Mouse (Mus musculus) adrenal gland, postnatal 14 days (tissue): ENCODE measurements around the gene Cxcl2. TPM values are rescaled to one million over a fixed set of nuclear protein-coding genes. Genes with fewer than 3 reads are reported as not detected.
A peak's percentile ranks its signal among the peaks of the same experiment; 100 is the strongest.

Experiments
- DNase-seq: peaks from one replicate; pipeline ENCODE4 v3.0.0; 2021; ENCODE audit warnings: mixed read lengths
- total RNA-seq: library from RNA; stranded (reverse); gene quantifications from 2 replicates; pipeline ENCODE4 v1.2.3, GENCODE M21; 2021

Gene Cxcl2
- total RNA-seq, 1 experiment from 2014 or later, result 0.30 TPM

DNA sequence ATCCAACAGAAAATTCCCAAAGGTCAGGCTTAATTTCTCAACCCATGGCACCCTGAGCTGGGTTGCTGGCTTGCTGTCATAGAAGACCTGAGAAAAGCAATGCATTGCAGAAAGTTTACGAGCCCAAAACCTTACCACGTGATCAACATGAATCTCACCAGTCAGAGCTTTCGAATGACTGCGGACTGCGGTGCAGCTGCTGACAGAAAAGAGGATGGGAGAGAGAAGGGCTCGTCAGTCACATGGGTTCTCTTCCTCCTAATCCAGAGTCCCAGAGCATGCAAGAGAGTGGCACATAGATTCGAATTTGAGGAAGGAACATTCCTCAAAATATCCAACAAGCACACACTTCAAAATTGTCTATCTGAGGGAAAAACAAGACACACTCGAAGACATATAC is 9.4 kb upstream of the Cxcl2 start:
- DNase-seq, result no peak

- DNase-seq, result no peak
Measured at GRCm38 (mm10) chr5:90897429-90897828, 6.2 kb upstream of the Cxcl2 start.

GRCm38 (mm10) chr5:90899308-90899707 is 4.4 kb upstream of the Cxcl2 start:
- DNase-seq, result no peak

GRCm38 (mm10) chr5:90900147-90900546 is 3.5 kb upstream of the Cxcl2 start:
- peak; percentile 64 for DNase-seq

GRCm38 (mm10) chr5:90900688-90901087 is 3.0 kb upstream of the Cxcl2 start:
- no peak for DNase-seq

- DNase-seq, result no peak
Measured at GRCm38 (mm10) chr5:90902380-90903260, 1.1 kb upstream of the Cxcl2 start.

DNA sequence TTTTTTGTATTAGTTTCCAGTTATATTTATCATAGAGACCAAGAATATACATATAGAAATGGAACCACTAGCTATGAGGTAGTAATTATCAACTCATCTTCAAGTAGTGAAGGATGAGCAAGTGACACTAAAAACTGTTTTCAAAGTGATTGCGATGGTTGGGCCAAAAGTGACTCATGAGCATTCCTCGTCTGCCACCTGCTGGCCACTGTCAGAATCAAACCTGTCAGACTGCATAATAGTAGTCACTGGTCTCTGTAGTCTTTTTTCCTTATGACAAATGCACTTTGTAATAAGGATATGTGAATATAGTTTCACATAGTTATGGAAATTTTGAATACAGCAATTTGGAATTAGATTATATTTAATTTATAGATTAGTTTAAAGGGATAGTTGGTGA is 5.3 kb downstream of the Cxcl2 start:
- DNase-seq, result peak; percentile 66

DNA sequence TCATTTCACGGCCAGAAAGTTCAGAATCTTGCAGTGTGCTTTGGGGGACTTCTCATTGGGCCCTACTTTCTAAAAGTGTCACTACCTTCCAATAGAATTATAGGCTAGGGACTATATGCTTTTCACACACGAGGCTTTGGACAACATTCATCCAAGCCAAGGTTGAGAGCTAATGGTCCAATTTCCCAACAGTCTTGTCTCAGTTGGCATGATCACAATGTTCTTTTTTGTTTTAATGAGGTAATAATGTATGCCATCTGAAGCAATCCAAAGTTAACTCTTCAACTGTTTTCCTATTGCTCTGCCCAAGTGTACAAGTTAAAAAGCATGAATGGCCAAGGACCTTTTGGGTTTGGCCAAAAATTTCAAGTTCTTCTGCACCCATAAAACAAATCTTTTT is 15.8 kb downstream of the Cxcl2 start:
- DNase-seq, result no peak

GRCm38 (mm10) chr5:90922958-90923357 is 19.3 kb downstream of the Cxcl2 start:
- no peak for DNase-seq

- peak; percentile 9 for DNase-seq
Measured at GRCm38 (mm10) chr5:90930546-90930945, 26.9 kb downstream of the Cxcl2 start.

- DNase-seq, result peak; percentile 94
Measured at GRCm38 (mm10) chr5:90930971-90931851, 27.5 kb downstream of the Cxcl2 start, which contains the start of gene Mthfd2l. TSS of gene Mthfd2l (plus strand) at chr5:90931117.

GRCm38 (mm10) chr5:90931911-90932310 is 28.2 kb downstream of the Cxcl2 start:
- DNase-seq, result no peak

- no peak for DNase-seq
Measured at GRCm38 (mm10) chr5:90936706-90937105, 33.0 kb downstream of the Cxcl2 start.

- no peak for DNase-seq
Measured at GRCm38 (mm10) chr5:90945453-90945852, 41.8 kb downstream of the Cxcl2 start.

DNA sequence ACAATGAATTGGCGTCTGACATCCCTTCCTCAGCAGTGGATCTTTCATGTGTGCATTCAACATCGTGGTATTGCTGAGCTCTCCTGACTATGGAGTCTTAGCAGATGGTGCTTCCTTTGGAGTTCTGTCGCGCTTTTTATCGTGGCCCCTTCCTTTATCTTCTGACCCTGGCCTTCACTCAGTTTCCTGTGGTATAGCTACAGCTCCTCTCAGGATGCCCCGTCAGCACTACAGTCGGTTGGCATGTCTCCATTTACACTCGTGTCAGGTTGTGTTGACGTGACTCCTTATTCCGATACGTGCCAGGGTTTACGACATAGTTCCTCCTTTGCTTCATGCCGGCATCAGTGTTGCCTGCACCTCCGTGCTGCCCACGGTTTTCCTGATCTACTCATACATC is 45.8 kb downstream of the Cxcl2 start:
- no peak for DNase-seq

- peak; percentile 56 for DNase-seq
Measured at GRCm38 (mm10) chr5:90951475-90951874, 47.8 kb downstream of the Cxcl2 start.

DNA sequence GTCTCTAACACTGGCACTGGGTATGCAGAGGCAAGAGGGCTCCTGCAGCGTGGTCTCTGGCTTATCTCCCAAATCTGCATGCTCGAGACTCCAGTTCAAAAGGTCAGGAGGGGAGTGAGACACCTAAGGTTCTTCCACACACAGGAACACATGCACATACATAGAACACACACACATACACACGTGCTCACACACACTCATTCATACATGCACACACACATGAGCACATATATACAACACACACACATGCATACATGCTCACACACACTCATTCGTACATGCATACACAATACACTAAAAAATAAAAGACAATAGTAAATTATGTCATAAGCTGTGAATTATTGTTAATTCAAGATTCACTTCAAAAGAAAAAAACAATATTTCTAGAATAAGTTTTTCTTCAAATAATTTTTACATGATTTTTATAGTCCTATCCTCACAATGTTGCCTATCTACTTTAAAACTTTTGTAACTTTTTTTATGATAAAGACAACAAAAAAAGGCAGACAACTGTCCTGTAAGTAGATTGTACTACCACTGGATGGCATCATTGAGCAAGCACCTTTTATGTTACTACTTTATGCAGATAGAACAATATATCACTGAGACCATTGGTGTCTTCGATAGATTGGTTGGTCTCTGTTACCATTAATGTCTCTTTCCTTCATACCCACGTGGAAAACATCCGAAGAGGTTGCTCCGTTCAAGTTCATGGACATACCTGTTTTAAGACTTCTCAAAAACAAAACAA is 49.2 kb downstream of the Cxcl2 start:
- no peak for DNase-seq

Other genes with a start within 250 kb of the Cxcl2 start
- not detected in 2 replicates for gene Cxcl5, start 144.5 kb upstream of the Cxcl2 start, total RNA-seq
- 5.4 and 5.9 TPM in 2 replicates for gene Ppbp, start 135.4 kb upstream of the Cxcl2 start, total RNA-seq
- gene Pf4, start 131.4 kb upstream of the Cxcl2 start, total RNA-seq, result 20.8 and 32.7 TPM in 2 replicates
- not detected in 2 replicates for gene Cxcl3, start 117.8 kb upstream of the Cxcl2 start, total RNA-seq
- not detected in 2 replicates for gene Cxcl15, start 109.3 kb upstream of the Cxcl2 start, total RNA-seq
- gene Cxcl1, start 12.6 kb upstream of the Cxcl2 start, total RNA-seq, result 0.86 and 1.3 TPM in 2 replicates
- 15.3 and 16.7 TPM in 2 replicates for gene Mthfd2l, start 27.2 kb downstream of the Cxcl2 start, total RNA-seq
- not detected in 2 replicates for gene Epgn, start 123.6 kb downstream of the Cxcl2 start, total RNA-seq
- gene Ereg, start 170.8 kb downstream of the Cxcl2 start, total RNA-seq, result 0.07 TPM in 1 of 2 replicates, not detected in the other
- not detected in 2 replicates for gene Areg, start 235.7 kb downstream of the Cxcl2 start, total RNA-seq